Mouse (Mus musculus) ES-Bruce4 (cell line): ENCODE measurements around the gene Cmklr1.

Source experiments
- CTCF ChIP-seq: IDR thresholded peaks from one replicate; pipeline ENCODE4 v1.8.1; 2011; ENCODE audit warnings: low read depth, low read length
- POLR2A ChIP-seq: IDR thresholded peaks from one replicate; pipeline ENCODE4 v1.8.1; 2011; ENCODE audit warnings: low read length; ENCODE audit not compliant: insufficient read depth

GRCm38 (mm10) chr5:113626352-113626751, 23.9 kb downstream of the Cmklr1 start:
- no peak for TF ChIP-seq CTCF
- TF ChIP-seq POLR2A: no peak
